Mouse (Mus musculus) liver, adult 2 months (tissue): Measurements from ENCODE around the gene Map4k1.
A peak's percentile ranks its signal among the peaks of the same experiment; 100 is the strongest.

Experiments used
- CTCF ChIP-seq: fragments of 200-500 bp; IDR thresholded peaks from 2 replicates; pipeline ENCODE4 v1.5.1; 2011; ENCODE audit warnings: low read depth, low read length, control low read depth
- POLR2A ChIP-seq: fragments of 200-500 bp; IDR thresholded peaks from 2 replicates; pipeline ENCODE4 v1.6.1; 2011; ENCODE audit warnings: low read length, control low read depth; ENCODE audit not compliant: insufficient read depth; ENCODE audit errors: extremely low read depth

DNA sequence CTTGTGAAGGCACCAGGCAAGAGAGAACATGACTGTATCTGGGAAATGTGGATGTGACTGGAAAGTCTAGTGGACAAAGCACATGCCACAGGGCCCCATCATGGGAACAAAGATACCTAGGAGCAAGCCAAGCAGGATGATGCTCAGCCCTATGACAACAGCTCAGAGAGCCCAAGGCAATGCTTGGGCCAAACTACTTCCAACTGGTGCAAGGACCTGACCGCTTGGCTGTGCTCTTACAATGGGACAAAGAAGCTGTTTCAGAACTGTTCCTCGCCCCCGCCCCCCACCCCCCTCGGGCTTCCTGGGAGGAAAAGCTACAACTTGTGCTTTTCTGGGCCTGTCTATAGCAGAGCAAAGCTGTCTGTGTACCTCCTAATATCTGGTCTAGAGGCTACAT, 43.2 kb upstream of the Map4k1 start:
- 0 out of 2 replicates have a peak, but pooled peaks have one; percentile 12 for TF ChIP-seq CTCF
- no peak for TF ChIP-seq POLR2A
